Mouse (Mus musculus) cerebellum, adult 2 months (tissue): ENCODE results near the gene Tmprss9.

Source experiments
- CTCF ChIP-seq: fragments of 200-500 bp; IDR thresholded peaks from 2 replicates; pipeline ENCODE4 v1.5.1; 2011; ENCODE audit warnings: low read depth, mild to moderate bottlenecking, control low read depth, low read length, moderate library complexity, borderline replicate concordance; ENCODE audit not compliant: insufficient read depth
- POLR2A ChIP-seq: fragments of 200-500 bp; IDR thresholded peaks from 2 replicates; pipeline ENCODE4 v1.6.1; 2011; ENCODE audit warnings: low read length, control low read depth, borderline replicate concordance; ENCODE audit not compliant: insufficient read depth

DNA sequence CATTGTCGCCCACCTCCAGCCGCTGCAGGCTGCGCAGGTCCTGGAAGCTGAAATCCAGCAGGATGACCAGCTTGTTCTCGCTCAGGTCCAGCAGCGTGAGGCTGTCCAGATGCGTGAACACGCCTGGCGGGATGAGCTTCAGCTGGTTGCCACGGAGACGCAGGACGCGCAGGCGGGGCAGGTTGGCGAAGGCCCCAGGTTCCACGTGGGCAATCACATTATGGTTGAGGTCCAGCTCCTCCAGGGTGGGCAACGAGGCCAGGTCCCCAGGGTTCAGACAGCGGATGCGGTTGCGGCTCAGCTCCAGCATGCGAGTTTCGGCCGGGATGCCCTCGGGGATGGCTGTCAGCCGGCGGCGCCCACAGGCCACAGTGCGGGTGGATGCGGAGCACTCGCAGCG lies 36.0 kb upstream of the Tmprss9 start:
- TF ChIP-seq CTCF (no peak), POLR2A (no peak)
